Mouse (Mus musculus) ES-E14 (cell line): Measurements from ENCODE around the gene Cep95. TPM values are rescaled to one million over a fixed set of nuclear protein-coding genes. Genes with fewer than 3 reads are reported as not detected.

Experiments
- DNase-seq: peaks from one replicate; pipeline ENCODE4 v3.0.0-alpha.2; 2013; ENCODE audit warnings: low read depth, low spot score
- H3K27ac ChIP-seq: 2 replicates; pipeline ENCODE4 v1.5.1; 2012; ENCODE audit warnings: low read depth, mild to moderate bottlenecking, low read length, moderate library complexity, mixed read lengths; ENCODE audit not compliant: poor library complexity, insufficient read depth, severe bottlenecking
- H3K36me3 ChIP-seq: 2 replicates; pipeline ENCODE4 v1.6.1; 2012; ENCODE audit warnings: mild to moderate bottlenecking, low read length, moderate library complexity, mixed read lengths; ENCODE audit not compliant: control insufficient read depth, poor library complexity, insufficient read depth, severe bottlenecking
- H3K4me1 ChIP-seq, 2 experiments: fragments of 150-350 bp in 1 of 2; sonication (generic) in 1 of 2; 2 replicates each; pipeline ENCODE4 v1.6.1; 2012; ENCODE audit warnings: low read length in 2 of 2, mild to moderate bottlenecking in 1 of 2, mixed read lengths in 1 of 2; ENCODE audit not compliant: control insufficient read depth in 2 of 2, insufficient read depth in 2 of 2, poor library complexity in 1 of 2
- H3K4me3 ChIP-seq, 2 experiments: fragments of 150-350 bp in 1 of 2; sonication (generic) in 1 of 2; 2 replicates each; pipeline ENCODE4 v1.5.1; 2012; ENCODE audit warnings: low read length in 2 of 2, low read depth in 1 of 2, mild to moderate bottlenecking in 1 of 2, mixed read lengths in 1 of 2; ENCODE audit not compliant: insufficient read depth in 1 of 2, poor library complexity in 1 of 2, severe bottlenecking in 1 of 2
- H3K9ac ChIP-seq: 2 replicates; pipeline ENCODE4 v1.6.1; 2012; ENCODE audit warnings: low read depth, mild to moderate bottlenecking, low read length, mixed read lengths; ENCODE audit not compliant: poor library complexity, insufficient read depth, severe bottlenecking
- H3K9me3 ChIP-seq: fragments of 150-350 bp; sonication (generic); 2 replicates; pipeline ENCODE4 v1.6.1; 2012; ENCODE audit warnings: low read depth, mild to moderate bottlenecking, low read length; ENCODE audit not compliant: control insufficient read depth, insufficient read depth
- CHD2 ChIP-seq: IDR thresholded peaks from 2 replicates; pipeline ENCODE4 v1.6.1; 2014; ENCODE audit warnings: mild to moderate bottlenecking, low read depth, low read length, inconsistent platforms
- HCFC1 ChIP-seq: IDR thresholded peaks from 2 replicates; pipeline ENCODE4 v1.6.1; 2012; ENCODE audit warnings: low read length, inconsistent platforms, borderline replicate concordance; ENCODE audit not compliant: insufficient read depth
- MAFK ChIP-seq: IDR thresholded peaks from 2 replicates; pipeline ENCODE4 v1.6.1; 2014; ENCODE audit warnings: mild to moderate bottlenecking, low read depth, low read length, inconsistent platforms; ENCODE audit not compliant: insufficient read depth
- ZC3H11A ChIP-seq: IDR thresholded peaks from 2 replicates; pipeline ENCODE4 v1.6.1; 2012; ENCODE audit warnings: low read depth, mild to moderate bottlenecking, inconsistent platforms, low read length, borderline replicate concordance
- ZNF384 ChIP-seq: IDR thresholded peaks from 2 replicates; pipeline ENCODE4 v1.6.1; 2012; ENCODE audit warnings: low read depth, low read length, inconsistent platforms
- in situ Hi-C, 2 experiments: fragments of 600-800 bp; cut with MboI; formaldehyde crosslinking; loops; one replicate each; pipeline ENCODE4 v1.15.1; 2025; ENCODE audit warnings: low sequenced_read_pairs in 2 of 2, inconsistent platforms in 1 of 2; ENCODE audit not compliant: unreplicated experiment in 2 of 2
- total RNA-seq: library from RNA; depleted of rRNA; stranded (reverse); fragments of 300-350 nt; gene quantifications from 2 replicates; pipeline ENCODE4 v1.2.3, GENCODE M21; 2012

The Cep95 gene
- total RNA-seq, 1 experiment: 15.4 TPM

GRCm38 (mm10) chr11:106817808-106818207, 28.8 kb downstream of the Cep95 start:
- in situ Hi-C loops: no loop called here
- peaks cover 26% of the 10 kb centered on the region for H3K36me3 ChIP-seq
- no peak overlapping the region for H3K4me3 ChIP-seq
- H3K4me1 ChIP-seq: no peaks in the 10 kb centered on the region
- TF ChIP-seq ZC3H11A (no peak), CHD2 (no peak), HCFC1 (no peak), MAFK (no peak), ZNF384 (no peak)
- no peaks in the 10 kb centered on the region for H3K9me3 ChIP-seq
- no peak overlapping the region for H3K27ac ChIP-seq
- H3K9ac ChIP-seq: no peak overlapping the region
- DNase-seq: no peak

GRCm38 (mm10) chr11:106818341-106818740, 29.3 kb downstream of the Cep95 start:
- in situ Hi-C loops: no loop called here
- DNase-seq: no peak

GRCm38 (mm10) chr11:106819595-106819994, 30.5 kb downstream of the Cep95 start:
- in situ Hi-C loops: no loop called here
- Histone ChIP-seq H3K9me3 (no peaks in the 10 kb centered on the region), H3K27ac (no peak overlapping the region), H3K9ac (no peak overlapping the region), H3K36me3 (peaks cover 26% of the 10 kb centered on the region), H3K4me1 (no peaks in the 10 kb centered on the region), H3K4me3 (no peak overlapping the region)
- no peak for TF ChIP-seq MAFK
- no peak for TF ChIP-seq HCFC1
- no peak for TF ChIP-seq ZC3H11A
- TF ChIP-seq CHD2: no peak
- no peak for TF ChIP-seq ZNF384
- no peak for DNase-seq

More at GRCm38 (mm10) chr11:106818341-106818740, 29.3 kb downstream of the Cep95 start:
- Histone ChIP-seq H3K9ac (no peak overlapping the region), H3K9me3 (no peaks in the 10 kb centered on the region), H3K4me3 (no peak overlapping the region), H3K27ac (no peak overlapping the region), H3K36me3 (peaks cover 26% of the 10 kb centered on the region), H3K4me1 (no peaks in the 10 kb centered on the region)
- TF ChIP-seq MAFK (no peak), HCFC1 (no peak), ZC3H11A (no peak), CHD2 (no peak), ZNF384 (no peak)

GRCm38 (mm10) chr11:106820252-106820651, 31.2 kb downstream of the Cep95 start:
- no peak for TF ChIP-seq ZNF384
- no peak for TF ChIP-seq MAFK
- TF ChIP-seq CHD2: no peak
- TF ChIP-seq ZC3H11A: no peak
- TF ChIP-seq HCFC1: no peak
- Histone ChIP-seq H3K4me1 (no peaks in the 10 kb centered on the region), H3K9ac (no peak overlapping the region), H3K9me3 (no peaks in the 10 kb centered on the region), H3K4me3 (no peak overlapping the region), H3K27ac (no peak overlapping the region), H3K36me3 (peaks cover 26% of the 10 kb centered on the region)
- no peak for DNase-seq
- in situ Hi-C loops: no loop called here

GRCm38 (mm10) chr11:106820972-106821371, 31.9 kb downstream of the Cep95 start:
- Histone ChIP-seq H3K36me3 (peaks cover 26% of the 10 kb centered on the region), H3K9ac (no peak overlapping the region), H3K4me1 (no peaks in the 10 kb centered on the region), H3K4me3 (no peak overlapping the region), H3K9me3 (no peaks in the 10 kb centered on the region), H3K27ac (no peak overlapping the region)
- TF ChIP-seq CHD2 (no peak), HCFC1 (no peak), ZNF384 (no peak), MAFK (no peak), ZC3H11A (no peak)
- DNase-seq: no peak
- in situ Hi-C loops: no loop called here
